Mouse (Mus musculus) thymus, postnatal 0 days (tissue): ENCODE data around the gene Wdr95. TPM values are rescaled to one million over a fixed set of nuclear protein-coding genes. Genes with fewer than 3 reads are reported as not detected.

Experiments
- DNase-seq: peaks from one replicate; pipeline ENCODE4 v3.0.0-alpha.2; 2015; ENCODE audit warnings: low spot score
- polyA plus RNA-seq: library from polyadenylated mRNA; unstranded; fragments of >200 nt; fragmentation: Nextera tagmentation; extraction: Ambion mirVana; gene quantifications from 2 replicates; pipeline ENCODE4 v1.2.1, GENCODE M21; 2015

Gene Wdr95
- polyA plus RNA-seq, 1 experiment from 2014 or later, result 0.07 TPM

- no peak for DNase-seq
Observed at GRCm38 (mm10) chr5:149661428-149661827, 132.9 kb downstream of the Wdr95 start.

Other genes with a start within 250 kb of the Wdr95 start
- gene Medag, start 116.9 kb upstream of the Wdr95 start, polyA plus RNA-seq, result 1.3 and 2.0 TPM in 2 replicates
- 0.44 and 0.91 TPM in 2 replicates for gene Tex26, start 89.0 kb upstream of the Wdr95 start, polyA plus RNA-seq
- 19.1 and 27.7 TPM in 2 replicates for gene Hsph1, start 107.7 kb downstream of the Wdr95 start, polyA plus RNA-seq
- 6.2 and 7.5 TPM in 2 replicates for gene B3glct, start 149.6 kb downstream of the Wdr95 start, polyA plus RNA-seq